Mouse (Mus musculus) CD4-positive, CD25-positive, alpha-beta regulatory T cell, adult 4 months (primary cell): ENCODE results near the gene Lamp5. TPM values are rescaled to one million over a fixed set of nuclear protein-coding genes. Genes with fewer than 3 reads are reported as not detected.

Source experiments
- ATAC-seq: one replicate; pipeline ENCODE4 v1.8.0; 2017
- polyA plus RNA-seq, 2 experiments: library from polyadenylated mRNA; unstranded; fragments of 100-300 nt; shearing (Covaris generic); gene quantifications; one replicate each; pipeline ENCODE4 v1.2.1; 2017

Gene Lamp5
- not detected for polyA plus RNA-seq

- ATAC-seq = no peak
These were observed at the start of gene Lamp5 for GRCm38 (mm10) chr2:136051688-136052289. Lamp5 (plus strand) TSS chr2:136052239.

GRCm38 (mm10) chr2:136003836-136004235, 48.2 kb upstream of the Lamp5 start:
- no peak for ATAC-seq

- no peak for ATAC-seq
These were observed 45.8 kb upstream of the Lamp5 start for GRCm38 (mm10) chr2:136006280-136006679.

- no peak for ATAC-seq
These were observed 39.3 kb upstream of the Lamp5 start for GRCm38 (mm10) chr2:136012759-136013158.

GRCm38 (mm10) chr2:136048464-136048863, 3.6 kb upstream of the Lamp5 start:
- no peak for ATAC-seq

- ATAC-seq = no peak
These were observed 1.0 kb upstream of the Lamp5 start for GRCm38 (mm10) chr2:136050793-136051615.

- no peak for ATAC-seq
These were observed 5.9 kb downstream of the Lamp5 start for GRCm38 (mm10) chr2:136057861-136058331.

- ATAC-seq = no peak
These were observed 6.4 kb downstream of the Lamp5 start for GRCm38 (mm10) chr2:136058398-136058797.

GRCm38 (mm10) chr2:136059029-136059669, 7.1 kb downstream of the Lamp5 start:
- ATAC-seq = no peak

- no peak for ATAC-seq
These were observed 12.3 kb downstream of the Lamp5 start for GRCm38 (mm10) chr2:136064356-136064755.

- no peak for ATAC-seq
These were observed 43.9 kb downstream of the Lamp5 start for GRCm38 (mm10) chr2:136095978-136096377.

- no peak for ATAC-seq
These were observed 45.1 kb downstream of the Lamp5 start for GRCm38 (mm10) chr2:136097143-136097542.

- no peak for ATAC-seq
These were observed 55.6 kb downstream of the Lamp5 start for GRCm38 (mm10) chr2:136107597-136107996.

- ATAC-seq = no peak
These were observed 56.3 kb downstream of the Lamp5 start for GRCm38 (mm10) chr2:136108124-136109037.

GRCm38 (mm10) chr2:136109038-136109363, 57.0 kb downstream of the Lamp5 start:
- no peak for ATAC-seq

- ATAC-seq = no peak
These were observed 61.3 kb downstream of the Lamp5 start for GRCm38 (mm10) chr2:136113374-136113773.

GRCm38 (mm10) chr2:136118006-136118405, 66.0 kb downstream of the Lamp5 start:
- no peak for ATAC-seq
